Mouse (Mus musculus): ENCODE data around the gene Gm28308. TPM values are rescaled to one million over a fixed set of nuclear protein-coding genes. Genes with fewer than 3 reads are reported as not detected.

Gene Gm28308
- total RNA-seq, 1 experiment from 2014 or later, result not detected

DNA sequence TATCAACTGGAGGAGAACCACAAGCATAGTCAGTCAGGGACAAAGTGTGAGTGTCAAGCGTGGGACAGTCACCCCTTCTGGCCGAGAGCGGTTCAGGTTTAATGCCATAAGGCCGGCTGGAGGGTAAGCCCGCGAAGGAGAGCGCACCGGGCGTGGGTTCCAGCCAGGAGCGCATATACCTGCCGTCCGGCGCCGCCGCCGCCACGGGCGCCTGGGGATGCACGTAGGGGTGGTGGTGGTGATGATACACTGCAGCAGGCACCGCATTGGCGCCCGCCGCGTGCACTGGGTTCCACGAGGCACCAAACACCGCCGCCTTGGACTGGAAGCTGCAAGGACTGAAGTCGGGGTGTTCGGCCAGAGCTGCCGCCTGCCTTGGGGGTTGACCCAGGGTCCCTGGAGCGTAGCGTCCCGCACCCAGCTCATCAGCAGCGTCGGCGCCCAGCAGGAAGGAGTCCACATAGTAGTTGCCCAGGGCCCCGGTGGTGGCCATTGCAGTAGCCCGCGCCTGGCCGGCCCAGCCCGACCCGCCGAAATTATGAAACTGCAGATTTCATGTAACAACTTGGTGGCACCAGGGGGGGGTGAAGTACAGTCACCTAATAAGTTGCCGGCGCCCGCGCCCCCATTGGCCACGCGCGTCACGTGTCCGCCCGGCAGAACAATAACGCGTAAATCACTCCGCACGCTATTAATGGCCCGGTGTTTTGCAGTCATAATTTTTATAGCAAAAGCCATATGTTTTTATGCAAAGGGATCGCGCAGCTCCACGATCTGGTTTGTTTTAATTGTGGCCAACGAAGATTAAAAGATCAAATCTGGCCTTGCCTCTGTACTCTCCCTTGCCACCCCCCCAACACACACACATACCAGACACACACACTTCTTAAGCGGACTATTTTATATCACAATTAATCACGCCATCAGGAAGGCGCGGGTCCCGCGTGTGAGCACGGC, 12.8 kb upstream of the Gm28308 start:
- ATAC-seq (replicated peaks in 1 of 2; ENCODE audit: insufficient read depth in 1 of 2, low FRiP score in 2 of 2, low TSS enrichment in 1 of 2, low read depth in 1 of 2, poor library complexity in 2 of 2, severe bottlenecking in 2 of 2), result peak; percentile 50 to 56

DNA sequence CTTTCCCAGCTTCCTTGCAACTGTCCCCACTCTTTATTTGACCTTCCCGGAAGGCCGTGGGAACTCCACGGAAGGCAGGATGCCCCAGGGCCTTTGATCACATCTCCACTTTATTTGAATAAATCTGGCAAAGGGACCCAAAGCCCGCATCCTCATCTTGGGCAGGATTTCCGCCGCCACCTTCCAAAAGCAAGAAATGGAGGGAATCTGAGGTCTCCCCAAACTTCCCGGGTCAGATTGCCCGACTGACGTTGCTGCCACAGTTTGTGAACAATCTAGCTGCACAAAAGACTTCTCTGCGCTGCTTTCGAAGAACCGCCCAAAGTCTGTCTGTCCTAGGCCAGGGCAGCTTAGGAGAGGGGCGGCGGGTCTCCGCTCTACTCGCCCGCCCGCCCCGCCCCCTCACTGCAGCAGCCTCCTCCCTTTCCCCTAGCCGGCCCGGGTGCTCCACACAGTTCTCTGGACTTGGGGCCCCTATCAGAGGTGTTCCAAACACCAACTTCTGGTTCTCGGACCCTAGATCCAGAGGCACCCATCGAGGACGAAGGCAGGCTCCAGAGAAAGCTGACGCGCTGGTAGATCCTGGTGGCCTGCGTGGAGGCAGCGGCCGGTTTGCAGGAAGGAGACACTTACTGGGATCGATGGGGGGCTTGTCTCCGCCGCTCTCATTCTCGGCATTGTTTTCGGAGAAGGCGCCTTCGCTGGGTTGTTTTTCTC, 11.9 kb upstream of the Gm28308 start:
- no peak for ATAC-seq (replicated peaks in 1 of 2; ENCODE audit: insufficient read depth in 1 of 2, low FRiP score in 2 of 2, low TSS enrichment in 1 of 2, low read depth in 1 of 2, poor library complexity in 2 of 2, severe bottlenecking in 2 of 2)

DNA sequence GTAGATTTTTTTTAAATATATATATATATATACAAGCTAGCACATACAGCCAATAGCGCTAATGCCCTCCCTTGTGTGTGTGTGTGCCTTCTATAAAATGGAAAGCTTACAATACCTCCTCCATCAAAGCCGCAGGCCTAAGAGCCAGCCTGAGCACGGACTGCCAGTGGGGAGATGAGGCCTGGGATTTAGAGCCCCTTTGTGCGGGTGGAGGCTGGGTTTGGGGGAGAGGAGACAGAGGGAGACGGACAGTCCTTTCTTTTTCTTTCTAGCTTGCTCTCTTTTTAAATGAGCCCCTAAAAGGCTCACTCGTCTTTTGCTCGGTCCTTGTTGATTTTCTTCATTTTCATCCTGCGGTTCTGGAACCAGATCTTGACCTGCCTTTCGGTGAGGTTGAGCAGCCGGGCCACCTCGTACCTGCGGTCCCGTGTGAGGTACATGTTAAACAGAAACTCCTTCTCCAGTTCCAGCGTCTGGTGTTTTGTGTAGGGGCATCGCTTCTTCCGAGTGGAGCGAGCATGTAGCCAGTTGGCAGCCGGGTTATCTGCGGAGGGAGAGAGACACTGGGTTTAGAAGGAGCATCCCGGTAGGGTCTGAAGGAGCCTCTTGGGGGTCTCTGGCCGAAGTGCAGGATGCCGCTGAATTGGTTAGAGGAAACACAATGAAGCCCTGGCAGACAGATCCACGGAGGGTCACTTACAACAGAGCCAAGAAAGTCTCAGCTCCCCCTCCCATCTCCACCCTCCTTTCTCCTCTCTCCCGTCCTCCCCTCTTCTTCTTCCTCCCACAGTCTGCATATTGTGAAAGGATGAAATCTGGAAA, 11.0 kb upstream of the Gm28308 start:
- no peak for ATAC-seq (replicated peaks in 1 of 2; ENCODE audit: insufficient read depth in 1 of 2, low FRiP score in 2 of 2, low TSS enrichment in 1 of 2, low read depth in 1 of 2, poor library complexity in 2 of 2, severe bottlenecking in 2 of 2)

DNA sequence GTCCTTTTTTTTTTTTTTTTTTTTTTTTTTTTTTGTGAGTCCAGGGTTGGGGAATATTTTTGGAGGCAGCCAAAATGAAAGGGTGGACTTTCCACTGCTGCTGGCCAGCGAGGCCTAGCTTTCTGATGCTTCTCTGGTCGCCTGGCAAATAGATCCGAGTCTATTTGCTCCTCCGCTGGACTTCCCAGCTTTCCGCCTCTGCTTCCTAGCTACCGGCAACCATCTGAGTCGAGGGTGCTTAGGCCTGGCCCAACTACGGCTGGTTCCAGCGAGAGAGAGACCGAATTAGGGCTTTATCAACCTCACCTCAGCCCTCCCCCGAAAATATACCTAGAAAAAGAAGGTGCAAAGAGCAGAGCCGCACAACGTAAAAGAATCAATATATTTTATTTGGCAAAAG, 9.6 kb upstream of the Gm28308 start:
- no peak for ATAC-seq (replicated peaks in 1 of 2; ENCODE audit: insufficient read depth in 1 of 2, low FRiP score in 2 of 2, low TSS enrichment in 1 of 2, low read depth in 1 of 2, poor library complexity in 2 of 2, severe bottlenecking in 2 of 2)

DNA sequence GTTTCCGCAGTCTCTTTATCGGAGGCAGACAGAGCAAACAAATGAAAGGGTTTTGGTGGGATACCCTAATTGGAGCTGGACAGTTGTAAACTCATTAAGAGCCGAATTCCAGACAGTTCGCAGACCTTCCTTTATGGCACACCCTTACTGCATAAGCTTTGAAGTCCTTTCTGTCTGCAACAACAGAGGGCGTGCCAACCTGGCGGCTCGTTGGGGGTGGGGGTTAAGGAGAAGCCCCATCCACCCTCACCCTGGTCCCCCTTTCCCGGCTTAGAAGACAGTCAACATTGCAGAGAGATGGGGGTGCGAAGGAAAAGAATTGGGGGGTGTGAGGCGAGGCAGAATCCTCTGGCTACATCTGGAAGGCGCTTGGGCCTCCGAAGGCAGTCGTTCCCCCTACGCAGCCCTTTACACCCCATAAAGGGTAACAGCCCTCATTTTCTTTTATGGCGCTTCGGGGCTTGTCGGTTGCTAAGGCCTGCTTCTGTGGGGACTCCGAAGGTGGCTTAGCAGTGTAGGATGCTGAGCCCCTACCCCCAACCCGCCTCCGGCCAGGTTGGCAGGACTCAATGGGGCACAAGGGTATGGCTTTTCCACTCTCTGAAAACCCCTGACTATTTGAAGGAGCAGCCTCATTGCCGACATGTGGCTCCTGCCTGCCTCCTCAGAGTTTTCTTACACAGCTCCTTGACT, 9.0 kb upstream of the Gm28308 start:
- ATAC-seq (replicated peaks in 1 of 2; ENCODE audit: insufficient read depth in 1 of 2, low FRiP score in 2 of 2, low TSS enrichment in 1 of 2, low read depth in 1 of 2, poor library complexity in 2 of 2, severe bottlenecking in 2 of 2), result 0 out of 4 replicates have a peak, but pooled peaks of 1 of the 2 experiments have one; percentile 6

DNA sequence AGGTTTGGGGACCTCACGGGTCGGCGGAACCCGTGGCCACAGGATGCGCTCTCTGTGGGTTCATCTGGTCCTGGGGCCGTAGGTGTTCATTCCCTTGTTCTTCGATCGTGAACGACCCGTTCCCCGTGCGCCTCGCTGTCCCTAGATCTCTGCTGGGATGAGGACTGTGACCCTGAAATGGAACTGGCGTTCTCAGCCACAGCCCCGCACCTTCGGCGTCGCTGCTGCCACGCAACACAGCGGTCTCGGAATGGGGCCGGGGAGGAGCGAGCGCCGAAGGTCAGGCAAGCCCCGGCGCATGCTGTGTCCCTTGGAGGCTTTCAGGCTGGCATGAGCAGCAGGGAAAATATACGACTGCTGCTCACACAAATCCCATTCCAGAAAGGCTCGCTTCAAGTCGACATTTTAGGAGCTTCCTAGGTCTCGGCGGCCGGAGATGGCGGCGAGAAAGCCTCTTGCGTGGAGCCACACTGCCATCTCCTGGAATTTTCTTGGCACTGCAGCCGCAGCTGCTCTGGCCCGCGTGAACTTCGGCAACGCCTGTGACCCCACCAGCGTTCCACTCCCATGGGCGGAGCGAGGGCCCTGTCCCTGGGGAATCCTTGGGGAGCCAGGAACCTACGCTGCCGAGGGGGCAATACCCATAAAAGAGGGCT, 8.3 kb upstream of the Gm28308 start, which contains the start of gene Hoxa7:
Gene Hoxa7 (minus strand): TSS at position 518 of the 656 bp plus-strand sequence.
- peak; percentile 37 to 49 for ATAC-seq (replicated peaks in 1 of 2; ENCODE audit: insufficient read depth in 1 of 2, low FRiP score in 2 of 2, low TSS enrichment in 1 of 2, low read depth in 1 of 2, poor library complexity in 2 of 2, severe bottlenecking in 2 of 2)

DNA sequence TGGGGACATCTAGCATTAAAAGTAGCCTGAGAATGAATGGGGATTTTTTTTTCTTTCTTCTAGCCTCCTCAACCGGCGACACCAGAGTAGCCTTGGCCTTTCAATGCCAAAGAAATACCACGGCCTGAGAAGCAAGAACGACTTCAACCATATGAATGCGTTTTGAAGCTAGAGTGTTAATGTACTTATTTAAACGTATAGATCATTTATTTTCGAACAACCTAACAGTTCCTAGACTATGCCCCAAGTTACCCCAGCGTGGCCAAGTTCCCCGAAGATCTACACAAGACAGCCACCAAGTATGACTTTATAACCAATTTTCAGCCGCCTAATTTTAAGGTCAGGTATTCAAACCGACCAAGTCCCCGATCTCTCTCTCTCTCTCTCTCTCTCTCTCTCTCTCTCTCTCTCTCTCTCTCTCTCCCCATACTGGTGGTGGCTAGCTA, 7.7 kb upstream of the Gm28308 start:
- ATAC-seq (replicated peaks in 1 of 2; ENCODE audit: insufficient read depth in 1 of 2, low FRiP score in 2 of 2, low TSS enrichment in 1 of 2, low read depth in 1 of 2, poor library complexity in 2 of 2, severe bottlenecking in 2 of 2), result no peak

DNA sequence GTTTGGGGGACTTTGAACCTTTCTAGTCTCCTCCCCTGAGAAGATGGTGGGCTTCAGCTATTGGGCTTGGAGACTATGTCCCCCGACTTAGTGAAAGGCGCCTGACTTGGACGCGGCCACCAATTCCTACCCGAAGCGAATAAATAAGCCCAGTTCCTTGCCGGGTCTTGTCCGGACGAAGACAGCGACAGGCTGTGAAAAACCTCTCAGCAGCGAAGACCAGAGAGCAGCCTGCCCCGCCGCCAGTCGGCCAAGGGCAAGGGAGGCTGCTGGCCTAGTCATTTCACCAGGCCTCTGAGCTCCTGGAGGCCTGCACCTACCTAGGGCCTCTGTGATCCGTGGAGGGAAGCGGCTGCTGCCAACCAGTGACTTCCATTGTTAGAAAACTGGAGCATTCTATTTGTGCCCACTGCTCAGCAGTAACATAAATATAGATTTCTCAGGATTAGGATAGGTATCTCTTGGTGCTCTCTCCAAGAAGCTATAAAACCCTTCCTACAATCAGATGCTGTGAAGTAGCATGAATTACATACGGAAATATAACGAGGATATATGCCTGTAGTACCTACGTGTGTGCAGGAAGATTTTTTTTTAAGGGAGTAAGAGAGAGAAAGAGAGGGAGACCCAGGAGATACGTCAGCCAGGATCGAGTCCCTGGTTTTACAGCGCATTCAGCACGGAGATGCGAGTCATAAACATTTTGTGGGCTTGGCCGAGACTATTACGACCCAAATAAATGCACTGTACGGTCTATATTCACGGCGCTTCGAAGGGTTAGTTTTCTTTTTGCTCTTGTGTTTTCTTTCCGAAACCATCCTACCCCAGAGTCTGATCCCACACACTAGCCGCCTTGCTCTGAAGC, 7.1 kb upstream of the Gm28308 start:
- 0 out of 4 replicates have a peak, but pooled peaks of 1 of the 2 experiments have one; percentile 9 for ATAC-seq (replicated peaks in 1 of 2; ENCODE audit: insufficient read depth in 1 of 2, low FRiP score in 2 of 2, low TSS enrichment in 1 of 2, low read depth in 1 of 2, poor library complexity in 2 of 2, severe bottlenecking in 2 of 2)

DNA sequence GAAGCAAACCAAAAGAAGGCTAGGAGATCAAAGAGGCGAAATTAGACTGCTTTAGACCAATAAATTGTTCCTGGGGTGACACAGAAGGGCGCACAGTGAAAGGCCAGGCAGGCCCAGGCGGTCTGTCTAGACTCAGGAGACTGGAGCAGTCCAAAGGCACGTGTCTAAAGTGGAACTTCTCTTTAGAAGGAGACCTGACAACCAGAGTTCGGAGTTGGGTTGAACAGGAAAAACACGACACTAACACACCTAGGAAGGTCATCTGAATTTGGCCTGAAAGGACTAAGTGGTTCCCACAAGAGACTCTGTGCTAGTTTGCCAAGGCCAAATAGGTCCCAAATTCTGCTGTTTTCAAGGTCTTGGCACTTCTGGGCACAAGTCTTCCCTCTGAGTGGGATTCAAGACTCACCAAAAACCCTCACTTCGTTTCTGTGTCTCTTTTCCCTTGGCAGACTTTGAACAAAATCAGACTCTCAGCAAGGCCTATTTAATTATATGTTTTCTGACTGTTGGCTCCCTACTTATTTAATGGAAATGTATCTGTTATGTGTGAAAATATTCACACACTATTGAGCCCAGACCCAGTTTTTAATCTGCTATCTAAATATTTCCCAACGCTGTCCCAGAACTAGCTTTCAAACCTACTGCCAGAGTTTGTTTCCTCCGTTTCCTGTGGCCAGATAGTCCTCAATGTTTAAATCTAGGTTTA, 6.2 kb upstream of the Gm28308 start:
- ATAC-seq (replicated peaks in 1 of 2; ENCODE audit: insufficient read depth in 1 of 2, low FRiP score in 2 of 2, low TSS enrichment in 1 of 2, low read depth in 1 of 2, poor library complexity in 2 of 2, severe bottlenecking in 2 of 2), result no peak

DNA sequence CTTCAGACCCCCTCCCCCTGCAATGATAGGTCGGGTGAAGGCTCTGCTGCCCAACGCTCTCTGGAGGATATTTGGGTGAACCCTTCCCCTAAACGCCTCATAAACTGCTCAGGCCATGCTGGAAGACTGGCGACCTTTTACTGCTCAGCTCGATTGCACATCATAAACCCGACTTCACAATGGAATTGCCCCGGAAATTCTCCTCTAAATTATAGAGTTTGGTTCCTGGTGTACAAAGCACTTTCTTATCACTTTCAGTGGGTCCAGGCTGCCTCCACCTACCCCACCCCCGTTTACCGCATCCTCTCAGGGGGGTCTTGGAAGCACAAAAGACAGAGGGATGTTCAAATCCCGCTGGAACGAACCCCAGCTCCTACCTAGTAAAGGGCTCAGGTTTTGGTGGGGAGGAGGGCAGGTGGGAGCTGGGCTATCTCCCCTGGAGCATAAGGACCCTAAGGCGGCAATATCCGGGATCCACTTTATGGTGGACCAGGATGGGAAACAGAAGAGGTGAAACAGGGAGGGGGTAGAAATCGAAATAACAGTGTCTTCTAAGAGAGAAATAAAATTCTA, 5.6 kb upstream of the Gm28308 start:
- ATAC-seq (replicated peaks in 1 of 2; ENCODE audit: insufficient read depth in 1 of 2, low FRiP score in 2 of 2, low TSS enrichment in 1 of 2, low read depth in 1 of 2, poor library complexity in 2 of 2, severe bottlenecking in 2 of 2), result no peak

DNA sequence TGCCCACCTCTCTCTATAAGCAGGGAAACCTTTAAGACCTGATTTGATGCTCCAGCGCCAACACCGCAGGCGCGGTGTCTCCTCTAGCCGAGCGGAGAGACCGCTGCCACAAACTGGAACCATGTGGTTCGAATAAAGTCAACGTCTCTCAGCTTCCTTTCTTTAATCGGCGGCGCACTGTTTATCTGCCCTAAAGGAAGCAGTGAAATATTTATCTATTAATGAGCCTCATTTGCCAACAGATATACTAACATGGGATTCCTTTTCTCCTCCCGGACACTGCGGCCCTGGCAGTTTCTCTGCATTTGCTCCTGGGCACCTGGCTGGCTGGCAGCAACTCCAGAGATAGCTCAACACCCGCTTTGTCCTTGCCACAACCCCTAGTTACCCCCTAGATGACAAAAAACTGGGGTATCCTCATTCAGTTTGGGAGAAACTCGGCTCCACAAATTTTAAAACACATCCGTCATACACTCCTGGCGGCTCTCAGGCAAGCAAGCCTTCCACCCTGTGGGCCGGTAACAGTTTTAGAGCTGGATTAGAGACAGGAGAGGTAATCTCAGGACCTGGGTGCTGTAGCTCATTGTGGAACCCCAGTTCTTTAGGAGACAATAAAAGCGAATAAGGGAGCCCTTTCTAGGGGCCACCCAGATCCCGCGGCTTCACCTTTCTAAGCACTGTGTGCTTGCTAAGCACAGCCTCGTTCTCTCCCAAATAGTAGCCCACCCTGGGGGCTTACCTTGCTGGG, 4.9 kb upstream of the Gm28308 start:
- no peak for ATAC-seq (replicated peaks in 1 of 2; ENCODE audit: insufficient read depth in 1 of 2, low FRiP score in 2 of 2, low TSS enrichment in 1 of 2, low read depth in 1 of 2, poor library complexity in 2 of 2, severe bottlenecking in 2 of 2)

DNA sequence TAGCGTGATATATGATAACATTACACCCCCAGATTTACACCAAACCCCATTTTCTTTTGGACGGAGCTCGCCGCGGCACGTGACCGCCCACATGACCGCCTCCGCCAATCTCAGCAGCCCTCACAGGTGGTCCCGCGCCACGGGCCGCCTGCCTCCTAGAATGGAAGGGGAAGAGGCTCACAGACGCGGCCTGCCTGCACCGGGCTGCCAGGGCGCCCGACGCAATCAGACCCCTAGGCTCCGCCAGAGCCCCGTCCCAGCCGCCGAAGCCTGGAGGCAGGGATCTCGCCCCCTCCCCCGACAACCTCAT, 4.3 kb upstream of the Gm28308 start:
- peak; percentile 53 to 56 for ATAC-seq (replicated peaks in 1 of 2; ENCODE audit: insufficient read depth in 1 of 2, low FRiP score in 2 of 2, low TSS enrichment in 1 of 2, low read depth in 1 of 2, poor library complexity in 2 of 2, severe bottlenecking in 2 of 2)

DNA sequence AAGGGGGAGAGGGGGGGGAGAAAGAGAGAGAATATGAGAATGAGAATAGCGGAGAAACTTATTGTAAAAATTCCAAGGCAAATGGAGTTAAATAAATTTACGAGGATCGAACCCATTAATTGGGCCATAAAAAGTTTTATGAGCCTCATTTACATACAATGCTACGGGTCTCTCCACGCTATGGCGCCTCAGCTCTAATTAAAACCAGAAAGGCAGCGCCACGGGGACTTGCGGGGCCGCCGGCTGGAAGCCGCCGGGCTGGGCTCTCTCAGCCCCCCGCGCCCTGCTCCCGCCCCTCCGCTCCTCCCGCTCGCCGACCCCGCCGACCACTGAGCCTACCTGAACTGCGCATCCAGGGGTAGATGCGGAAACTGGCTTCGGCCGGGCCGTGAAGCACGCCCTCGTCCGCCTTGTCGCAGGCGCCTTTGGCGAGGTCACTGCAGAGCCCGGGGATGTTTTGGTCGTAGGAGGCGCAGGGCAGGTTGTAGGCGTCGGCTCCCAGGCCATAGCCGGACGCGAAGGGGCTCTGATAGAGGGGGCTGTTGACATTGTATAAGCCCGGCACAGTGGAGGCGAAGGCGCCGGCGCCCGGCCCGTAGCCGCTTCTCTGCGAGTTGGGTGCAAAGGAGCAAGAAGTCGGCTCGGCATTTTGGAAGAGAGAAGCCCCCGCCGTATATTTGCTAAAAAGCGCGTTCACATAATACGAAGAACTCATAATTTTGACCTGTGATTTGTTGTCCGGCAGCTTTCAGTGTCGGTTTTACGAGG, 3.7 kb upstream of the Gm28308 start:
- no peak for ATAC-seq (replicated peaks in 1 of 2; ENCODE audit: insufficient read depth in 1 of 2, low FRiP score in 2 of 2, low TSS enrichment in 1 of 2, low read depth in 1 of 2, poor library complexity in 2 of 2, severe bottlenecking in 2 of 2)
